Mouse (Mus musculus) thymus, postnatal 0 days (tissue): Measurements from ENCODE around the gene Mul1. TPM values are rescaled to one million over a fixed set of nuclear protein-coding genes. Genes with fewer than 3 reads are reported as not detected.
A peak's percentile ranks its signal among the peaks of the same experiment; 100 is the strongest.

Experiments used
- DNase-seq: peaks from one replicate; pipeline ENCODE4 v3.0.0-alpha.2; 2015; ENCODE audit warnings: low spot score
- polyA plus RNA-seq: library from polyadenylated mRNA; unstranded; fragments of >200 nt; fragmentation: Nextera tagmentation; extraction: Ambion mirVana; gene quantifications from 2 replicates; pipeline ENCODE4 v1.2.1, GENCODE M21; 2015

The Mul1 gene
- polyA plus RNA-seq, 1 experiment from 2014 or later = 13.7 TPM

GRCm38 (mm10) chr4:138440062-138440461 is 5.6 kb downstream of the Mul1 start:
- DNase-seq = no peak

- no peak for DNase-seq
Observed at GRCm38 (mm10) chr4:138444941-138445340, 10.5 kb downstream of the Mul1 start.

- no peak for DNase-seq
Observed at GRCm38 (mm10) chr4:138446981-138447380, 12.5 kb downstream of the Mul1 start.

- peak; percentile 88 for DNase-seq
Observed at GRCm38 (mm10) chr4:138447387-138447786, 12.9 kb downstream of the Mul1 start.

DNA sequence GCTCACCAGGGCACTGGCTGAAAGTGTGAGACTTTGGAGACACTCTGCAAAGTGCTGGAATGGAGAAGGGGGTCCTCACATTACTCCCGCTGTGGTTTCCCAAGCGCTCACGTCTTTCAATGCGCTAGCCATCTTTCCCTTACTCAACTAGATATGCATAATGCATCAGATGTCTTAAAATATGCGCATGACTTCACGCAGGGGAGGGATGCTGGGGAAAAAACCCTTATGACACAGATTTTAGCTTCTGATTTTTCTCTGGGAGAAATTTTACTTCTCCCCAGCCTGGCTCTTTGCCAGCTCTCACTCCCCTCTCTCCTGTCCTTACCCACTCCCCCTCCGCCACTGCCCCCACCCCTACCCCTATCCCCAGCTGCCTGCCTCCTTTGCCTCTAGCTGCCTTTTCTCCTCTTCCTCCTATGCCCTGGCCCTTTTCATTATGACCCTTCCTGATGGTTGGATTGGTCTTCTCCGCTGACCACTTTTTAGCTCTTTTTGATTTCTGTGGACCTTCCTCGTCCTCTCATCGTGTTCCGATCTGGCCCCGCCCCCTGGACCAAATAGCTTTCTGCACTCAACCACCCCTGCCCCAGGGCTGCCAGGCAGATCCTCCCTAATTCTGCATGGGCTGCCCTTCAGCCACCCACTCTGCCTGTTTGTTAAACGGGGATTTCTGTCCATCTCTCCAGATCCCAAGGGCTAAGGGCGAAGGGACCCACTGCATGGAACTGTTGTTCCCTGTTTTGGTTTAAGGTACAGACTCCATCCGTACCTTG is 13.5 kb downstream of the Mul1 start:
- no peak for DNase-seq

GRCm38 (mm10) chr4:138448872-138449615 is 14.6 kb downstream of the Mul1 start:
- DNase-seq = no peak

- DNase-seq = no peak
Observed at GRCm38 (mm10) chr4:138449636-138450314, 15.3 kb downstream of the Mul1 start.

DNA sequence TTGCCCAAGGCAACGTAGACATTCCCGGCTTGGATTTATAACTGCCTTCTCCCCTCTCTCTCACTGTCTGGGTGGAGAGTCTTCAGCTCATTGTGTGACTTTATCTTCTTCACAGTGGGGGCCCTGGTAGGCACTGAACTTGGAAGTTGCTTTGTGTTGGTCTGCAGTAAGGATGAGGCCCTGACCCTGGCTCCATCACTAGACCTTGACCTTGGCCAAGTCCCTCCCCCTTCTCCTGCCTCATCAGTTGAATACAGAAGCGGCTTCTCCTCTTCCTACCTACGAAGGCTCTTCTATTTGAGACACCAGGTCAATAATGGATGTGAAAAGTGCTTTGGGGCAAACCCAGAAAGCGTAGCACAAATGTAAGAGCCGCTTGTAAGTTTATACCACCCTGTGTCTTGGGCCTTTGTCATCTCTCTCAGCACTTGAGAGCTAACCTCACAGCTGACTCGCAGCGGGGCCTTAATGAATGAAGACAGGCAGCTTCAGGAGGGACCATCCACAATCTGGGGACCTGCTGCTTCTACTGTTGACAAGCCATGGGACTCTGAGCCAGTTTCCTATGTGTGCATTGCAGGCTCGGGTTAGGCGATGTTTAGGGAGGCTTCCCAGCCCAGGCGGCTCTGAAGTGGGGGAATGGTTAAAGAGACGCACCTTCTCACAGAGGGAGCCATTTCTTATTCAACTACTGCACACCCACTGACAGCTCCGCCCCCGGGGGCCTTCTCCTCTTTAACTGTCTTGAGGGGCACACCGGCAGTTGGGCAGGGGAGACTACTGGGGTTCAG is 18.0 kb downstream of the Mul1 start:
- DNase-seq = no peak

DNA sequence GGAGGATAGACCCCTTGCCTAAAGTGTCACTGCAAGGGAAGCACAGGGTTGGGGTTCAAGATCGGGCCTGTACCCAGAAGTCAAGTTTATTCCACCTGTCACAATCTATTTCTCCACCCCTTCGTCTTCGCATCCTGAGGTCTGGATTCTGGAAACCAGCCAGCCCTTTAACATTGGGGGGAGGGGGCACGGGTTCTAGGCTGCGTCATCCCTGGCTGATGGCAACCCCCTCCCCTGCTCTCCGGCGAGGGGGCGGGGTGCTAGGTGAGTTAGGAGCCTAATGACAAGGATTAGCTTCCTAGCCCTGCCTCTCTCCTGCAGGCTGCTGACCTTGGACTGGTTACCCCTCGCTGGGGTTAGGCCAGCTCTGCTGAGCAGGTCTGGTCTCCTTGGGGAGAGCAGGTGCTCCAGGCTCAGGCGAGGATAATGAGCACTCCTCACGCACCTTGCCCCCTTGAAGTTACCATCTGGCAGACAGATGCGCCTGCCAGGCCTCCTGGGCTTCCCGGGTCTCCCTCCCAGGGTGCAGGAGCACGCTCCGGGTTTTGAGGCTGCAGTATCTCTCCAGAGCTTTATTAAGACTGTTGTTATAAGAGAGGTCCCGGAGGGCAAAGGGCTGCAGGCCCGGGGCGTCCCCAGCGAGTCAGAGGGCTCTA is 18.8 kb downstream of the Mul1 start:
- DNase-seq = no peak

DNA sequence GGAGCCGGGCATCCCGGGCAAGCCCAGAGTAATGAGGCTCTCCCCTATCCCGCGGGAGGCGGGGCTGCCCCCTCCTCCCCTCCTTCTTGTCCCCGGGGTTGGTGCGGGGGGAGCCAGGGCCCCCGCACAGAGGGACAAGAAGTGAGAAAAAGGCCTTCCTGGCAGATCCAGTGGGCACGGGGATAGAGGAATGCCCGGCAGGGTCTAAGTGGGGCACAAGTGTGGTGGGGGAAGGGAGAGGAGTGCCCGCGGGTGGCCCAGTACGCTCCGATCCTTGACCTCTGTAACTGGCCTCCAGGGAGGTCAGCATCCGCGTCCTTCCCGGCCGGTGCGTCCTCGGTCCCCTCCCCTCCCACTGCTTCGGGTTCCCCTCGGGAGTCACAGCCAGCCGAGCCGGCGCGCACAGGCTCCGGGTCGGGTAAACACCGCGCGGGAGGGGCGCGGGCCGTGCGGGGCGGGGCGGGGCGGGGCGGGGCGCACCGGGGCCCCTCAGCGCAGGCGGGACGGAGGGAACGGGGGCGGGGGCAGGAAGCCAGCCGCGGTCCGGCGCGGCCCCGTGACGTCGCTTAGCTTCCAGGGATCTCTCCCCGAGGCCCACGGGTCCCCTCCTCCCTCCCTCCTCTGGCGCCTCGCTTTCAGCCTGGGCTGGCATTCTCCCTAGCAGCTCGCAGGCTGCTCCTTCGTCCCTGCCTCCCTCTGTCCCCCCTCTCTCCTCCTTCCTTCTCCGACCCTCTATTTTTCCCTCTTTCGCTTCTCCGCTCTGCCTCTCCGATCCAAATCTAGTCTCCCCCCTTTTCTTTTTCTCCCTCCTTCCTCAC is 19.5 kb downstream of the Mul1 start, which contains the start of gene Camk2n1:
Camk2n1 (plus strand) TSS at position 562 of the 818 bp plus-strand sequence.
- DNase-seq = peak; percentile 40

DNA sequence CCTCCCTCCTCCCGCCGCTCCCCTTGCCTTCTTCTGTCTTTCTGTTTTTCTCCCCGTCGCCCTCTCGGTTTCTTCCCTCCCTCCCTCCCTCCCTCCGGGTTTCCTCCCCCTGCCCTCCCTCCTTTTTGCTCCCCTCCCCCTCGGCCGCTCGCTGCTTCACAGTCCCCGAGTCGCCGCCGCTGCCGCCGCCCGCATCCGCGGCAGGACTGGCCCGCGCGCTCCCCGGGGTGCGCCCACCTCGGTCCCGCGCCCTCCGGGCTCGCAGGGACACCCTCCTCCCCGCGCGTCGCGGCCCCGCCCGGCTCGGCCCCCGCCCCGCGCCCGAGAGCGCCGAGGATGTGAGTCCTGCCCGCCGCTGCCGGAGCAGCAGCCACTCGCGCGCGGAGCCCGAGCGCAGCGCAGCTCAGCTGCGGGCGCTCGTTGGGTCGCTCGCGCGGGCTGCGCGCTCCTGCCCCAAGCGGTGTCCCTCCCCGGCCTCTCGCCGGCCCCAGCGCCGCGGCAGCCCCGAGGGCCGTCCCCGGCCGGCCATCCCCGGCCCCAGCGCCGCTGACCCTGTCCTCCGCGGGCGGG is 20.2 kb downstream of the Mul1 start:
- peak; percentile 20 for DNase-seq

- DNase-seq = no peak
Observed at GRCm38 (mm10) chr4:138455141-138455955, 20.9 kb downstream of the Mul1 start.

GRCm38 (mm10) chr4:138455956-138456341 is 21.5 kb downstream of the Mul1 start:
- no peak for DNase-seq

GRCm38 (mm10) chr4:138456536-138456935 is 22.1 kb downstream of the Mul1 start:
- DNase-seq = no peak

DNA sequence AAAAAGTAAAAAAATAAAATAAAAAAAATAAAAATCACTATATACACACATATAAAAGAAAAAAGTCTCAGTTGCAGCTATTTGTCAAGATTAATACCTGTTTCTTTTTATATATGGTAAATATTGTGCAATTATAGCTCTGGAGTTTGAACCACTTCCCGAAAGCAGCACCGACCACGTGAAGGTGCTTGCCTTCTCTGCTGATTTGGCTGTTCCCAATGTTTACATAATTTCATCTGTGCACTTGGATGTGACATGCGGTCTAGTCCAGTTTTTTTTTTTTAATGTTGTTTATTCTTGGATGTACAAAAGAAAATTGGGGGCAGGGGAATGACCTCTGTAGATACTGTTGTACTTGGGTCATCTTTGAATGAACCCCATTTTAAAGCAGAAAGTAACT is 22.6 kb downstream of the Mul1 start:
- no peak for DNase-seq

GRCm38 (mm10) chr4:138458171-138458570 is 23.7 kb downstream of the Mul1 start:
- no peak for DNase-seq

DNA sequence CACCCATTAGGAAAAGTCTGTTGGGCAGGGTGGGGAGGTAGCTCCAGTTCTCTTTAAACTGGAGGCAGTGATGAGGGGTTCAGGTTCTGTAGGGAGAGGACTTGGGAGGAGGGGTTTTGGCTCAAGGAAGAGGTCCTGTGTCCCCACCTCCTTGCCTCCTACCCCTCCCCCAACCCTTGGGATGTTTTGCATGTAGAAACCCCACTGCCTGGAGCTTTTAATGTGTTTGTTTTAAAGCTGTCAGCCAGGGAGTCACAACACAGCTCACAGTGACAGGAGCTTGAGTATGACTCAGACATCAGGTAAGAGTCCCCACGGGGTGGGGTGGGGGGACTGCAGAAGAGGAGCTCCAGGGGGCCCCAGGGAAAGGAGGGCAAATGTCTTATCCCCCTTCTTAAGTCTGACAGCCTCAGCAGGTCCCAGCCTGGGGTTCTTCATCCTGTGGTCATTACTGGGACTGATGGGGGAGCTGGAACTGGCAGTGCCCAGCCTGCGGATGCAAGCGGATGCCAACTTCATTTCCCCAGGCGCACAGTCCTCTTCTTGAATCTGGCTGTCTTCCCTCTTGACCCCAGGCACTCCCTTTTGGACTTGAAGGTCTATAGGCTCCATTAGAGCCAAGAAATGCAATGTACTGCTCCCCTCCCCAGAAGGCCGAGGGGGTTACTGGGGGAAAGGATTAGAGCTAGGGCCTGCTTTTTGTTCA is 24.4 kb downstream of the Mul1 start:
- no peak for DNase-seq

DNA sequence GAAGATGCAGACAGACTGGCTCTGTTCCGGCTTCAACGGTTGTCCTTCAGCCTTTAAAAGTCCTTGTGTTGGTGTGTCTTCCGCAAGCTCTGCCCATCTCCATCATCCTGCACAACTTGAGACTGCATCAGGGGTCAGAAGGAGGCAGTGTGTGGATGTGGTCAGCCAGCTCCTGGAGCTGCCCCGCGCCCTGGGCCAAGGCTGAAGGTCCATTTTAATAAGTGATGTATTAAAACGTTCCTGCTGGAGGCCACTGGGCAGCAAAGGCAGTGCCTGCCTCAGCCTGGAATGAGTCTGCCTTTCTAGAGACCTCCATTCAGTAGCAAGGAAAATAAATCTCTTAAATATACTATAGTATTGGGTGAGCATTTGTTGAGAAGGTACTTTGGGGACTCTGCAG is 25.3 kb downstream of the Mul1 start:
- no peak for DNase-seq
